Mouse (Mus musculus) CH12.LX (cell line): ENCODE measurements at regions not wholly inside any gene's neighbourhood (a gene's known extent, or its start where the extent isn't known, plus 50 kb on each side); places are given as distances from the start of the nearest gene placed in this dataset.

ENCODE experiments used
- DNase-seq: peaks from one replicate; pipeline ENCODE4 v3.0.0-alpha.2; 2013; ENCODE audit errors: extremely low read depth
- H3K27ac ChIP-seq: 2 replicates; pipeline ENCODE4 v1.5.1; 2012; ENCODE audit warnings: low read depth, mild to moderate bottlenecking, control low read depth, moderate library complexity; ENCODE audit not compliant: insufficient read depth
- H3K27me3 ChIP-seq: replicated peaks from 2 replicates; pipeline ENCODE3; 2012; ENCODE audit warnings: inconsistent platforms
- H3K36me3 ChIP-seq, 2 experiments: replicated peaks in 1 of 2; 2 replicates each; pipeline versions ENCODE3 to v1.6.1; 2012; ENCODE audit warnings: inconsistent platforms in 1 of 2, low read length in 1 of 2, mild to moderate bottlenecking in 1 of 2, mixed read lengths in 1 of 2, moderate library complexity in 1 of 2; ENCODE audit not compliant: control insufficient read depth in 1 of 2, insufficient read depth in 1 of 2
- H3K4me1 ChIP-seq, 2 experiments: 2 replicates each; pipeline ENCODE4 v1.6.1; 2012; ENCODE audit warnings: inconsistent platforms in 1 of 2, moderate library complexity in 1 of 2; ENCODE audit not compliant: insufficient read depth in 2 of 2, control insufficient read depth in 1 of 2
- H3K4me2 ChIP-seq: 2 replicates; pipeline ENCODE4 v1.6.1; 2012; ENCODE audit warnings: low read depth, mild to moderate bottlenecking, control low read depth; ENCODE audit not compliant: poor library complexity, insufficient read depth, severe bottlenecking
- H3K4me3 ChIP-seq, 3 experiments: fragments of 150-350 bp in 1 of 3; sonication (generic) in 1 of 3; replicated peaks in 1 of 3; 2 replicates each; pipeline versions ENCODE3 to v1.5.1; 2011 to 2012; ENCODE audit warnings: low read depth in 2 of 3, low read length in 2 of 3, mild to moderate bottlenecking in 2 of 3, moderate library complexity in 2 of 3, control low read depth in 1 of 3, improper control_type of control experiment in 1 of 3, inconsistent platforms in 1 of 3, mixed read lengths in 1 of 3; ENCODE audit not compliant: poor library complexity in 1 of 3
- H3K79me2 ChIP-seq: replicated peaks from 2 replicates; pipeline ENCODE4 v1.6.1; 2012; ENCODE audit warnings: mild to moderate bottlenecking, moderate library complexity; ENCODE audit not compliant: control insufficient read depth, poor library complexity, insufficient read depth, severe bottlenecking; ENCODE audit errors: extremely low read depth
- H3K9ac ChIP-seq: 2 replicates; pipeline ENCODE4 v1.6.1; 2012; ENCODE audit warnings: low read depth, mild to moderate bottlenecking, control low read depth, moderate library complexity; ENCODE audit not compliant: insufficient read depth
- H3K9me3 ChIP-seq: replicated peaks from 2 replicates; pipeline ENCODE3; 2012; ENCODE audit warnings: low read length, inconsistent platforms, mixed read lengths
- CTCF ChIP-seq, 2 experiments: IDR thresholded peaks in 1 of 2; conservative IDR thresholded peaks in 1 of 2; 2 replicates each; pipeline ENCODE4 v1.5.1; 2011 to 2012; ENCODE audit warnings: low read depth in 2 of 2, low read length in 2 of 2, improper control_type of control experiment in 1 of 2, inconsistent platforms in 1 of 2, mild to moderate bottlenecking in 1 of 2, moderate library complexity in 1 of 2
- EP300 ChIP-seq: IDR thresholded peaks from 2 replicates; pipeline ENCODE4 v1.6.1; 2011; ENCODE audit warnings: low read length, improper control_type of control experiment
- GABPA ChIP-seq: IDR thresholded peaks from 2 replicates; pipeline ENCODE4 v1.6.1; 2012; ENCODE audit warnings: low read depth, low read length, improper control_type of control experiment, inconsistent platforms; ENCODE audit not compliant: insufficient replicate concordance
- JUN ChIP-seq: IDR thresholded peaks from 2 replicates; pipeline ENCODE4 v1.6.1; 2011; ENCODE audit warnings: low read depth, mild to moderate bottlenecking, low read length, improper control_type of control experiment, moderate library complexity; ENCODE audit not compliant: insufficient read depth
- MAFK ChIP-seq: IDR thresholded peaks from 2 replicates; pipeline ENCODE4 v1.6.1; 2011; ENCODE audit warnings: low read length, improper control_type of control experiment; ENCODE audit not compliant: insufficient replicate concordance
- MAX ChIP-seq: IDR thresholded peaks from 2 replicates; pipeline ENCODE4 v1.6.1; 2011; ENCODE audit warnings: low read length, improper control_type of control experiment
- MAZ ChIP-seq: IDR thresholded peaks from 2 replicates; pipeline ENCODE4 v1.6.1; 2012; ENCODE audit warnings: low read depth, mild to moderate bottlenecking, inconsistent platforms, low read length, improper control_type of control experiment, moderate library complexity
- MEF2A ChIP-seq: IDR thresholded peaks from 2 replicates; pipeline ENCODE4 v1.6.1; 2014; ENCODE audit warnings: low read depth, mild to moderate bottlenecking, inconsistent platforms, low read length, improper control_type of control experiment, borderline replicate concordance
- MYC ChIP-seq: IDR thresholded peaks from 2 replicates; pipeline ENCODE4 v1.6.1; 2011; ENCODE audit warnings: low read depth, mild to moderate bottlenecking, improper control_type of control experiment, low read length
- NELFE ChIP-seq: IDR thresholded peaks from 2 replicates; pipeline ENCODE4 v1.6.1; 2011; ENCODE audit warnings: low read depth, low read length, improper control_type of control experiment
- NRF1 ChIP-seq: IDR thresholded peaks from 2 replicates; pipeline ENCODE4 v1.6.1; 2014; ENCODE audit warnings: low read depth, mild to moderate bottlenecking, inconsistent platforms, low read length, improper control_type of control experiment, moderate library complexity
- PAX5 ChIP-seq: IDR thresholded peaks from 2 replicates; pipeline ENCODE4 v1.6.1; 2012; ENCODE audit warnings: low read length, inconsistent platforms, mixed read lengths
- POLR2A ChIP-seq: IDR thresholded peaks from 2 replicates; pipeline ENCODE4 v1.6.1; 2011; ENCODE audit warnings: low read depth, mild to moderate bottlenecking, improper control_type of control experiment, low read length
- POLR2AphosphoS2 ChIP-seq: IDR thresholded peaks from 2 replicates; pipeline ENCODE4 v1.6.1; 2011; ENCODE audit warnings: low read depth, low read length, improper control_type of control experiment
- TBP ChIP-seq: conservative IDR thresholded peaks from 2 replicates; pipeline ENCODE4 v1.6.1; 2011; ENCODE audit warnings: low read depth, low read length, improper control_type of control experiment
- TCF12 ChIP-seq: IDR thresholded peaks from 2 replicates; pipeline ENCODE4 v1.6.1; 2014; ENCODE audit warnings: low read depth, mild to moderate bottlenecking, inconsistent platforms, low read length, improper control_type of control experiment
- USF1 ChIP-seq: IDR thresholded peaks from 2 replicates; pipeline ENCODE4 v1.6.1; 2014; ENCODE audit warnings: low read depth, mild to moderate bottlenecking, inconsistent platforms, low read length, improper control_type of control experiment
- USF2 ChIP-seq: conservative IDR thresholded peaks from 2 replicates; pipeline ENCODE4 v1.6.1; 2011; ENCODE audit warnings: low read depth, low read length, improper control_type of control experiment
- ZC3H11A ChIP-seq: IDR thresholded peaks from 2 replicates; pipeline ENCODE4 v1.6.1; 2012; ENCODE audit warnings: low read depth, mild to moderate bottlenecking, inconsistent platforms, low read length, improper control_type of control experiment
- ZKSCAN1 ChIP-seq: IDR thresholded peaks from 2 replicates; pipeline ENCODE4 v1.6.1; 2012; ENCODE audit warnings: low read depth, inconsistent platforms, low read length, improper control_type of control experiment, borderline replicate concordance
- ZMIZ1 ChIP-seq: IDR thresholded peaks from 2 replicates; pipeline ENCODE4 v1.6.1; 2012; ENCODE audit warnings: low read depth, mild to moderate bottlenecking, inconsistent platforms, low read length, improper control_type of control experiment
- dilution Hi-C: fragments of 300-500 bp; cut with MboI; formaldehyde crosslinking; loops from 2 replicates; pipeline ENCODE4 v1.14.3; 2020; ENCODE audit warnings: low sequenced_read_pairs; ENCODE audit not compliant: extremely low pct_unique_long_range_greater_than_20kb, extremely low pct_ligation_motif_present
- in situ Hi-C: fragments of 300-500 bp; cut with MboI; formaldehyde crosslinking; loops from 3 replicates; pipeline ENCODE4 v1.14.3; 2019; ENCODE audit warnings: low sequenced_read_pairs, low pct_ligation_motif_present, low pct_unique_long_range_greater_than_20kb, mixed read lengths

- DNase-seq = no peak
- Histone ChIP-seq H3K9me3 (peaks cover 72% of the 10 kb centered on the region), H3K27me3 (no peaks in the 10 kb centered on the region), H3K27ac (no peak overlapping the region), H3K4me1 (no peaks in the 10 kb centered on the region), H3K9ac (no peak overlapping the region), H3K79me2 (no peaks in the 10 kb centered on the region), H3K36me3 (no peaks in the 10 kb centered on the region), H3K4me3 (no peak overlapping the region), H3K4me2 (no peak overlapping the region)
- no peak for TF ChIP-seq GABPA
- no peak for TF ChIP-seq USF2
- no peak for TF ChIP-seq PAX5
- no peak for TF ChIP-seq TCF12
- TF ChIP-seq EP300 = no peak
- no peak for TF ChIP-seq TBP
- no peak for TF ChIP-seq POLR2AphosphoS2
- TF ChIP-seq NRF1 = no peak
- TF ChIP-seq MAZ = no peak
- no peak for TF ChIP-seq ZC3H11A
- no peak for TF ChIP-seq MAFK
- TF ChIP-seq MYC = no peak
- no peak for TF ChIP-seq MAX
- TF ChIP-seq CTCF (conservative IDR thresholded peaks at IDR 0.05 in 1 of 2, IDR thresholded peaks at IDR 0.05 in 1 of 2; ENCODE audit: low read depth in 2 of 2, low read length in 2 of 2) = no peak
- no peak for TF ChIP-seq USF1
- dilution Hi-C loops (no loop called here), in situ Hi-C loops (no loop called here)
Observed at GRCm38 (mm10) chr1:89323091-89323490, 131.5 kb upstream of the Agap1 start.

- Histone ChIP-seq H3K27ac (no peak overlapping the region), H3K4me3 (no peak overlapping the region), H3K9ac (no peak overlapping the region), H3K79me2 (no peaks in the 10 kb centered on the region), H3K4me1 (no peaks in the 10 kb centered on the region), H3K9me3 (peaks cover 74% of the 10 kb centered on the region), H3K27me3 (no peaks in the 10 kb centered on the region), H3K36me3 (no peaks in the 10 kb centered on the region), H3K4me2 (no peak overlapping the region)
- dilution Hi-C loops (no loop called here), in situ Hi-C loops (no loop called here)
- no peak for DNase-seq
- TF ChIP-seq PAX5 = no peak
Observed at GRCm38 (mm10) chr1:89331352-89331751, 123.3 kb upstream of the Agap1 start.

- in situ Hi-C loops = no loop called here
- TF ChIP-seq ZC3H11A (no peak), ZKSCAN1 (no peak), NRF1 (no peak), MEF2A (no peak), POLR2A (no peak), MYC (no peak), POLR2AphosphoS2 (no peak), ZMIZ1 (no peak), TBP (no peak), NELFE (no peak), JUN (no peak), CTCF (conservative IDR thresholded peaks at IDR 0.05 in 1 of 2, IDR thresholded peaks at IDR 0.05 in 1 of 2; ENCODE audit: low read depth in 2 of 2, low read length in 2 of 2) (no peak)
- Histone ChIP-seq H3K4me2 (no peak overlapping the region), H3K4me3 (no peak overlapping the region), H3K9me3 (peaks cover 74% of the 10 kb centered on the region), H3K4me1 (no peaks in the 10 kb centered on the region), H3K79me2 (no peaks in the 10 kb centered on the region), H3K27ac (no peak overlapping the region), H3K36me3 (no peaks in the 10 kb centered on the region), H3K27me3 (no peaks in the 10 kb centered on the region), H3K9ac (no peak overlapping the region)
- DNase-seq = no peak
- dilution Hi-C loops = no loop called here
Observed at GRCm38 (mm10) chr1:89332676-89333075, 121.9 kb upstream of the Agap1 start.
